Mouse (Mus musculus) hindbrain, embryonic 10.5 days (tissue): ENCODE data around the gene Pdcd1lg2. TPM values are rescaled to one million over a fixed set of nuclear protein-coding genes. Genes with fewer than 3 reads are reported as not detected.
A peak's percentile ranks its signal among the peaks of the same experiment; 100 is the strongest.

Experiments
- DNase-seq: peaks from one replicate; pipeline ENCODE4 v3.0.0-alpha.2; 2017; ENCODE audit warnings: low spot score
- H3K27ac ChIP-seq: fragments of 300-500 bp; sonication (generic); 2 replicates; pipeline ENCODE4 v1.5.1; 2016; ENCODE audit warnings: mild to moderate bottlenecking, moderate library complexity
- H3K27me3 ChIP-seq: fragments of 300-500 bp; sonication (generic); 2 replicates; pipeline ENCODE4 v1.6.1; 2016; ENCODE audit warnings: mild to moderate bottlenecking; ENCODE audit not compliant: poor library complexity, insufficient read depth, severe bottlenecking
- H3K36me3 ChIP-seq: fragments of 300-500 bp; sonication (generic); 2 replicates; pipeline ENCODE4 v1.6.1; 2016; ENCODE audit warnings: mild to moderate bottlenecking, moderate library complexity
- H3K4me1 ChIP-seq: fragments of 300-500 bp; sonication (generic); replicated peaks from 2 replicates; pipeline ENCODE4 v1.6.1; 2016; ENCODE audit warnings: mild to moderate bottlenecking
- H3K4me3 ChIP-seq: fragments of 300-500 bp; sonication (generic); 2 replicates; pipeline ENCODE4 v1.5.1; 2016; ENCODE audit warnings: mild to moderate bottlenecking, moderate library complexity
- H3K9me3 ChIP-seq: fragments of 300-500 bp; sonication (generic); 2 replicates; pipeline ENCODE4 v1.6.1; 2016; ENCODE audit warnings: mild to moderate bottlenecking, moderate library complexity
- WGBS: fragments of 180-500 bp; shearing (Covaris S2); methylation state at CpG from one replicate; pipeline ENCODE4 v1.1.7; 2016; 5-methylcytosine and 5-hydroxymethylcytosine counted together
- polyA plus RNA-seq: library from polyadenylated mRNA; unstranded; fragments of >200 nt; fragmentation: Nextera tagmentation; extraction: Ambion mirVana; gene quantifications from 2 replicates; pipeline ENCODE4 v1.2.1, GENCODE M21; 2016

The Pdcd1lg2 gene
- polyA plus RNA-seq, 1 experiment from 2014 or later: not detected

- Histone ChIP-seq H3K4me1 (no peaks in the 10 kb centered on the region), H3K4me3 (no peak overlapping the region), H3K27me3 (no peaks in the 10 kb centered on the region), H3K9me3 (no peaks in the 10 kb centered on the region), H3K36me3 (no peaks in the 10 kb centered on the region), H3K27ac (no peak overlapping the region)
- DNase-seq: no peak
- 87% methylated on average over 1 of the region's 1 CpGs for WGBS
These were observed 21.9 kb upstream of the Pdcd1lg2 start for GRCm38 (mm10) chr19:29388818-29389217.

- Histone ChIP-seq H3K4me3 (no peak overlapping the region), H3K27ac (no peak overlapping the region), H3K36me3 (no peaks in the 10 kb centered on the region), H3K4me1 (no peaks in the 10 kb centered on the region), H3K27me3 (no peaks in the 10 kb centered on the region), H3K9me3 (no peaks in the 10 kb centered on the region)
- WGBS: 84% methylated on average over 5 of the region's 5 CpGs
- DNase-seq: no peak
These were observed 20.2 kb upstream of the Pdcd1lg2 start for GRCm38 (mm10) chr19:29390483-29390882.

GRCm38 (mm10) chr19:29391279-29391678, 19.4 kb upstream of the Pdcd1lg2 start:
- H3K27ac ChIP-seq: no peak overlapping the region
- H3K4me3 ChIP-seq: no peak overlapping the region
- no peaks in the 10 kb centered on the region for H3K9me3 ChIP-seq
- H3K27me3 ChIP-seq: no peaks in the 10 kb centered on the region
- 76% methylated on average over 4 of the region's 4 CpGs for WGBS
- no peaks in the 10 kb centered on the region for H3K36me3 ChIP-seq
- no peaks in the 10 kb centered on the region for H3K4me1 ChIP-seq
- DNase-seq: no peak

- Histone ChIP-seq H3K36me3 (no peaks in the 10 kb centered on the region), H3K9me3 (peaks cover 4% of the 10 kb centered on the region), H3K27me3 (no peaks in the 10 kb centered on the region), H3K4me1 (no peaks in the 10 kb centered on the region), H3K4me3 (no peak overlapping the region), H3K27ac (no peak overlapping the region)
- 89% methylated on average over 9 of the region's 9 CpGs for WGBS
- no peak for DNase-seq
These were observed 17.4 kb upstream of the Pdcd1lg2 start for GRCm38 (mm10) chr19:29393333-29393732.

GRCm38 (mm10) chr19:29394721-29395120, 16.0 kb upstream of the Pdcd1lg2 start:
- H3K4me3 ChIP-seq: no peak overlapping the region
- no peaks in the 10 kb centered on the region for H3K4me1 ChIP-seq
- no peaks in the 10 kb centered on the region for H3K36me3 ChIP-seq
- no peak overlapping the region for H3K27ac ChIP-seq
- H3K9me3 ChIP-seq: peaks cover 8% of the 10 kb centered on the region
- no peak for DNase-seq
- WGBS: 95% methylated on average over 2 of the region's 2 CpGs
- no peaks in the 10 kb centered on the region for H3K27me3 ChIP-seq

GRCm38 (mm10) chr19:29396353-29396752, 14.4 kb upstream of the Pdcd1lg2 start:
- no peak overlapping the region for H3K27ac ChIP-seq
- H3K27me3 ChIP-seq: no peaks in the 10 kb centered on the region
- H3K4me3 ChIP-seq: no peak overlapping the region
- no peaks in the 10 kb centered on the region for H3K4me1 ChIP-seq
- WGBS: 89% methylated on average over 1 of the region's 1 CpGs
- peaks cover 8% of the 10 kb centered on the region for H3K9me3 ChIP-seq
- no peak for DNase-seq
- H3K36me3 ChIP-seq: no peaks in the 10 kb centered on the region

GRCm38 (mm10) chr19:29399786-29400185, 10.9 kb upstream of the Pdcd1lg2 start:
- Histone ChIP-seq H3K36me3 (no peaks in the 10 kb centered on the region), H3K27me3 (no peaks in the 10 kb centered on the region), H3K4me1 (0 out of 2 replicates have a peak, but pooled peaks cover 6% of the 10 kb centered on the region), H3K4me3 (no peak overlapping the region), H3K9me3 (peaks cover 8% of the 10 kb centered on the region), H3K27ac (no peak overlapping the region)
- 91% methylated on average over 4 of the region's 4 CpGs for WGBS
- no peak for DNase-seq

- Histone ChIP-seq H3K27ac (no peak overlapping the region), H3K27me3 (no peaks in the 10 kb centered on the region), H3K4me3 (no peak overlapping the region), H3K36me3 (no peaks in the 10 kb centered on the region), H3K4me1 (0 out of 2 replicates have a peak, but pooled peaks cover 7% of the 10 kb centered on the region), H3K9me3 (peaks cover 8% of the 10 kb centered on the region)
- WGBS: 83% methylated on average over 3 of the region's 3 CpGs
- DNase-seq: no peak
These were observed 10.3 kb upstream of the Pdcd1lg2 start for GRCm38 (mm10) chr19:29400466-29400865.

- no peaks in the 10 kb centered on the region for H3K27me3 ChIP-seq
- no peak overlapping the region for H3K27ac ChIP-seq
- H3K4me1 ChIP-seq: 0 out of 2 replicates have a peak, but pooled peaks cover 7% of the 10 kb centered on the region
- WGBS: 96% methylated on average over 4 of the region's 4 CpGs
- no peaks in the 10 kb centered on the region for H3K36me3 ChIP-seq
- H3K4me3 ChIP-seq: no peak overlapping the region
- peaks cover 8% of the 10 kb centered on the region for H3K9me3 ChIP-seq
- DNase-seq: no peak
These were observed 8.1 kb upstream of the Pdcd1lg2 start for GRCm38 (mm10) chr19:29402621-29403020.

GRCm38 (mm10) chr19:29403251-29403650, 7.5 kb upstream of the Pdcd1lg2 start:
- Histone ChIP-seq H3K36me3 (no peaks in the 10 kb centered on the region), H3K4me3 (no peak overlapping the region), H3K27ac (no peak overlapping the region), H3K27me3 (no peaks in the 10 kb centered on the region), H3K9me3 (peaks cover 5% of the 10 kb centered on the region), H3K4me1 (peaks cover 8% of the 10 kb centered on the region; the same call in 1 of the 2 replicates)
- 91% methylated on average over 4 of the region's 4 CpGs for WGBS
- no peak for DNase-seq

GRCm38 (mm10) chr19:29405388-29405787, 5.3 kb upstream of the Pdcd1lg2 start:
- 69% methylated on average over 2 of the region's 2 CpGs for WGBS
- Histone ChIP-seq H3K9me3 (no peaks in the 10 kb centered on the region), H3K4me3 (no peak overlapping the region), H3K27me3 (no peaks in the 10 kb centered on the region), H3K36me3 (no peaks in the 10 kb centered on the region), H3K4me1 (peaks cover 12% of the 10 kb centered on the region; the same call in 1 of the 2 replicates), H3K27ac (no peak overlapping the region)
- no peak for DNase-seq

GRCm38 (mm10) chr19:29406042-29407017, 4.4 kb upstream of the Pdcd1lg2 start:
- DNase-seq: no peak
- H3K36me3 ChIP-seq: no peaks in the 10 kb centered on the region
- H3K4me1 ChIP-seq: peaks cover 12% of the 10 kb centered on the region; the same call in 1 of the 2 replicates
- H3K4me3 ChIP-seq: no peak overlapping the region
- H3K27me3 ChIP-seq: no peaks in the 10 kb centered on the region
- 0 out of 2 replicates have a peak overlapping the region, but pooled peaks have one; percentile 16 for H3K27ac ChIP-seq
- WGBS: 78% methylated on average over 18 of the region's 18 CpGs
- no peaks in the 10 kb centered on the region for H3K9me3 ChIP-seq
